Comparison of ENCODE assay signal across 9 mouse cellular contexts in the genomic region with DNA sequence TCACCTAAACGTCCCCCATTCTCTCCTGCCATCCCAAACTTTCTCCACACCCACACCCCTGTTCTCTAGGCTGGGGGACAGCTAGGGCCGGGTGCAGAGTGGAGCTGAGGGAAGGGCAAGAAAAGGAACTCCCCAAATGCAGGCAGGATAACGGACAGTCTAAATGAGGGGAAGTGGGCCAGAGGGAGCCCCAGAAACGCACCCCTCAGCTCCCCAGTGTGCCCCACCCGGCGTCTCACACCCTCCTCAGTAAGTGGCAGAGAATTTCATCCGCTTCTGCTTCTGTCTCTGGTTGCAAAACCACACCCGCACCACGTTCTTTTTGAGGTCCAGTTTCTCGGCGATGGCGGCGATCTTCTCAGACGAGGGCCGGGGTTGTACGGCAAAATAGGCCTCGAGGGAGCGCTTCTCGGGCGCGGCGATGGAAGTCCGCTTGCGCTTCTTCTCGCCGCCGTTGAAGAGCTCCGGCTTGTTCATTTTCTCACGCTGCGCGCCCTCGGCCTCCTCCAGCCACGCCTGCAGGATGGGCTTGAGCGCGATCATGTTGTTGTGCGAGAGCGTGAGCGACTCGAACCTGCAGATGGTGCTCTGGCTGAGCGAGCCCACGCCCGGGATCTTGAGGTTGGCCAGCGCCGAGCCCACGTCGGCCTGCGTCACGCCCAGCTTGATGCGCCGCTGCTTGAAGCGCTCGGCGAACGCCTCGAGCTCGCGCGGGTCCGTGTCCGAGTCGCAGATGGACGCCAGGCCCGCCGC. TPM values are rescaled to one million over a fixed set of nuclear protein-coding genes. Genes with fewer than 3 reads are reported as not detected.
DNase-seq lines count a peak whose midpoint lies in the region; ATAC-seq and TF ChIP-seq lines count a peak whose summit lies in the region.
"Had no signal": no experiment of that assay in that cellular context is flagged by ENCODE, and none has a peak within 500 bp of the region (broad histone marks: within the 10 kb centered on the region; RNA-seq: fewer than 3 reads in every experiment).

No protein-coding gene starts in this region.

- no peak overlapping the region for H3K27ac ChIP-seq in kidney, adult 2 months (ENCODE audit: insufficient read depth, low read depth, low read length)
- H3K27ac ChIP-seq in hindbrain, embryonic 10.5 days, result peak overlapping the region; percentile 59
- H3K27ac ChIP-seq in stomach, embryonic 16.5 days (ENCODE audit: low read length), result no peak overlapping the region

- 2% methylated on average over 64 of the region's 64 CpGs for WGBS in kidney, adult 2 months
- WGBS in hindbrain, embryonic 10.5 days, result under 1% methylated on average over 64 of the region's 64 CpGs
- WGBS in stomach, embryonic 16.5 days, result under 1% methylated on average over 62 of the region's 64 CpGs

- peak overlapping the region; percentile 47 for H3K4me2 ChIP-seq in stomach, embryonic 16.5 days (ENCODE audit: low read depth, low read length)

- no peak for TF ChIP-seq CTCF in kidney, adult 2 months (conservative IDR thresholded peaks at IDR 0.05; ENCODE audit: insufficient read depth, insufficient read length, low read depth, low read length)
- TF ChIP-seq CTCF in brain, embryonic 14.5 days (IDR thresholded peaks at IDR 0.05; ENCODE audit: borderline replicate concordance, extremely low read depth, insufficient read depth, insufficient read length), result no peak

- DNase-seq in kidney, adult 2 months, result no peak
- no peak for DNase-seq in kidney, postnatal 25 days
- peak; percentile 57 for DNase-seq in brain, embryonic 14.5 days (ENCODE audit: low read depth)
- peak; percentile 62 for DNase-seq in hindbrain, embryonic 10.5 days (ENCODE audit: low spot score)
- peak; percentile 18 for DNase-seq in lung, postnatal 10 days
- DNase-seq in urinary bladder, postnatal 25 days (ENCODE audit: low spot score), result no peak
- DNase-seq in right cerebral cortex, adult 2 months (ENCODE audit: low spot score in 2 of 2), result no peak

- H3K36me3 ChIP-seq in kidney, adult 2 months (ENCODE audit: control insufficient read depth, insufficient read depth, low read length), result no peaks in the 10 kb centered on the region
- H3K36me3 ChIP-seq in hindbrain, embryonic 10.5 days, result no peaks in the 10 kb centered on the region
- no peaks in the 10 kb centered on the region for H3K36me3 ChIP-seq in stomach, embryonic 16.5 days (ENCODE audit: control insufficient read depth, insufficient read depth, low read length)

- peaks cover 28% of the 10 kb centered on the region for H3K27me3 ChIP-seq in kidney, adult 2 months (replicated peaks; ENCODE audit: control insufficient read depth, insufficient read depth, low read length)
- peaks cover 97% of the 10 kb centered on the region for H3K27me3 ChIP-seq in hindbrain, embryonic 10.5 days (ENCODE audit: insufficient read depth, poor library complexity, severe bottlenecking)
- H3K27me3 ChIP-seq in stomach, embryonic 16.5 days (ENCODE audit: control insufficient read depth, insufficient read depth, low read length), result peaks cover 85% of the 10 kb centered on the region

- peaks cover 3% of the 10 kb centered on the region; the same call in 1 of the 2 replicates for H3K4me1 ChIP-seq in kidney, adult 2 months (ENCODE audit: control insufficient read depth, insufficient read depth, low read length)
- H3K4me1 ChIP-seq in hindbrain, embryonic 10.5 days (replicated peaks), result peaks cover 34% of the 10 kb centered on the region
- peaks cover 7% of the 10 kb centered on the region; the same call in 1 of the 2 replicates for H3K4me1 ChIP-seq in stomach, embryonic 16.5 days (ENCODE audit: control insufficient read depth, insufficient read depth, low read length)

- no peak for ATAC-seq in stomach, embryonic 16.5 days (ENCODE audit: insufficient read depth, low FRiP score)
- ATAC-seq: Patski had no signal

- no peaks in the 10 kb centered on the region for H3K9me3 ChIP-seq in hindbrain, embryonic 10.5 days
- H3K9me3 ChIP-seq in stomach, embryonic 16.5 days (replicated peaks; ENCODE audit: control insufficient read depth, low read length), result no peaks in the 10 kb centered on the region

- no peak for TF ChIP-seq POLR2A in kidney, adult 2 months (IDR thresholded peaks at IDR 0.05; ENCODE audit: low read depth, low read length)
- TF ChIP-seq POLR2A in brain, embryonic 14.5 days (IDR thresholded peaks at IDR 0.05; ENCODE audit: borderline replicate concordance, extremely low read depth, insufficient read depth, insufficient read length, poor library complexity, severe bottlenecking), result no peak

- no peak overlapping the region for H3K9ac ChIP-seq in stomach, embryonic 16.5 days (ENCODE audit: low read length)

- peak overlapping the region; percentile 22; the same call in 1 of the 2 replicates for H3K4me3 ChIP-seq in kidney, adult 2 months (ENCODE audit: insufficient read depth, low read depth, low read length)
- H3K4me3 ChIP-seq in hindbrain, embryonic 10.5 days, result peak overlapping the region; percentile 66
- peak overlapping the region; percentile 37 for H3K4me3 ChIP-seq in stomach, embryonic 16.5 days (replicated peaks; ENCODE audit: low read length)

RNA-seq across cellular contexts. Expression of a gene that starts 2.1 kb away (rescaled TPM):
- 0.04 TPM in 1 of 2 replicates, not detected in the other for polyA plus RNA-seq in kidney, adult 2 months (2012; rRNA removed)
- 12.7 and 28.4 TPM in 2 replicates for polyA plus RNA-seq in brain, embryonic 14.5 days (2012; rRNA removed)
- 26.6 and 40.7 TPM in 2 replicates for polyA plus RNA-seq in hindbrain, embryonic 10.5 days (2016; fragmentation: Nextera tagmentation; extraction: Ambion mirVana)
- polyA plus RNA-seq in stomach, embryonic 16.5 days (2015; fragmentation: Nextera tagmentation; extraction: Ambion mirVana), result 0.09 and 0.30 TPM in 2 replicates

RNA-seq across cellular contexts. Expression of a gene that starts 56.8 kb away (rescaled TPM):
- polyA plus RNA-seq in kidney, adult 2 months (2012; rRNA removed), result 1.4 and 1.8 TPM in 2 replicates
- polyA plus RNA-seq in brain, embryonic 14.5 days (2012; rRNA removed), result 12.4 and 16.2 TPM in 2 replicates
- polyA plus RNA-seq in hindbrain, embryonic 10.5 days (2016; fragmentation: Nextera tagmentation; extraction: Ambion mirVana), result 31.5 and 46.8 TPM in 2 replicates
- polyA plus RNA-seq in stomach, embryonic 16.5 days (2015; fragmentation: Nextera tagmentation; extraction: Ambion mirVana), result 19.1 and 21.4 TPM in 2 replicates

Comparison
In these comparisons a context has a peak if more than half of its experiments do, and no peak if none do; other contexts are left out.
1. DNase-seq: peak in brain, embryonic 14.5 days (single experiment), hindbrain, embryonic 10.5 days (single experiment) and lung, postnatal 10 days (single experiment); none in kidney, adult 2 months (single experiment), kidney, postnatal 25 days (0 of 2), urinary bladder, postnatal 25 days (single experiment) and right cerebral cortex, adult 2 months (0 of 2).
2. RNA of a gene that starts 2.1 kb away (polyA plus RNA-seq): 12.7 to 28.4 TPM in brain, embryonic 14.5 days and 26.6 to 40.7 TPM in hindbrain, embryonic 10.5 days; 0.09 to 0.30 TPM in stomach, embryonic 16.5 days and 0.04 TPM in kidney, adult 2 months; every median in the first group is over 10 times any median in the second.
3. Peak in every context shown above with its lines, with median percentiles within 50 percentile points of each other: H3K4me3 ChIP-seq.